Mouse (Mus musculus): ENCODE measurements around the gene Gdap1l1. TPM values are rescaled to one million over a fixed set of nuclear protein-coding genes. Genes with fewer than 3 reads are reported as not detected.
"Not testable (repeated sequence)": the region's sequence is repeated elsewhere in the genome, so short reads cannot be mapped to it uniquely, and the experiment has no call there.

The Gdap1l1 gene
- polyA plus RNA-seq, 1 experiment from 2014 or later, result 0.21 TPM

DNA sequence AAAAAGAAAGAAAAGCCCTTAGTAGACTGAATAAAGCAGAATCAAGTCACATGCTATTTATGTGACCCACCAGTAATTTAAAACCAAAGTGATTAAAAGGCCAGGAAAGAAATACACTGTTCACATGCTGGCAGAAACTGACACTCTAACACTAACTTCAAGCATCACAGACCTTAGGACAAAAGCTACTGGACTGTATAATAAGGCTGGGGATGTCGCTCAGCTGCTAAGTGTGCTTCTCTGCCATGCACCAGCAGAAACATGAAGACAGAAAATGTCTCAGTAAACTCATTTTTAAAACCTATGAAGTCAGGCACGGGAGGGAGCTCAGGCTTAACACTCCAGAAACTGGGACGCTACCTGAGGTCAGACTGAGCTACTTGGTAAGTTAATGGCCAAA, 28.1 kb upstream of the Gdap1l1 start:
- Histone ChIP-seq H3K27me3 (no peaks in the 10 kb centered on the region), H3K4me3 (replicated peaks) (no peak overlapping the region), H3K36me3 (replicated peaks) (peaks cover 75% of the 10 kb centered on the region), H3K4me2 (no peak overlapping the region), H3K4me1 (replicated peaks) (no peaks in the 10 kb centered on the region), H3K9ac (no peak overlapping the region), H3K9me3 (replicated peaks) (no peaks in the 10 kb centered on the region), H3K27ac (replicated peaks) (no peak overlapping the region)
- WGBS (ENCODE audit: insufficient replicate concordance), result 80% methylated on average over 3 of the region's 3 CpGs
- ATAC-seq (ENCODE audit: insufficient read depth), result no peak

- H3K9me3 ChIP-seq (replicated peaks); H3K27ac ChIP-seq (replicated peaks); H3K27me3 ChIP-seq; H3K9ac ChIP-seq; ATAC-seq (ENCODE audit: insufficient read depth); H3K4me2 ChIP-seq; H3K4me3 ChIP-seq (replicated peaks); H3K4me1 ChIP-seq (replicated peaks): not testable (repeated sequence)
- WGBS (ENCODE audit: insufficient replicate concordance), result 85% methylated on average over 3 of the region's 3 CpGs
- H3K36me3 ChIP-seq (replicated peaks), result peaks cover 73% of the 10 kb centered on the region
Observed at GRCm38 (mm10) chr2:163411344-163411743, 26.9 kb upstream of the Gdap1l1 start.

DNA sequence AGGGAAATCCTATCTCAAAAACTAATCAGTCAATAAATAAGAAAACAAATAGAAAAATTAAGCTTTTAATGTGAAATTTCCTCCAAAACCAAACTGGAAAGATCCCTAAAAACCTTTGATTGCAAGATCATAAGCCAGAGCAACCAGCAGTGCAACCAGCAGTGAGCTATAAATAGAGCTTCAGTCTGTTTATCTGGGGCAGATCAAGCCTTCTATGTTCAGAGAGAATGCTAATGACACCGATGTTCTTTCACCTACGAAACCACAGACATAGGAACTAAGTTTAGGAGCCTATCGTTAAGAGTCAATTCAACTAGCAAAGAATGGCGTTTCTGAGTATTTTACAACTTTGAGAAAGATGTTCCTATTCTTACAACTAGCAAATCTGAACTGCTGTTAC, 26.4 kb upstream of the Gdap1l1 start:
- 55% methylated on average over 4 of the region's 4 CpGs for WGBS (ENCODE audit: insufficient replicate concordance)
- Histone ChIP-seq H3K27ac (replicated peaks) (no peak overlapping the region), H3K4me1 (replicated peaks) (peaks cover 7% of the 10 kb centered on the region), H3K27me3 (no peaks in the 10 kb centered on the region), H3K36me3 (replicated peaks) (peaks cover 72% of the 10 kb centered on the region), H3K4me2 (no peak overlapping the region), H3K9me3 (replicated peaks) (no peaks in the 10 kb centered on the region), H3K9ac (no peak overlapping the region), H3K4me3 (replicated peaks) (no peak overlapping the region)
- no peak for ATAC-seq (ENCODE audit: insufficient read depth)

- Histone ChIP-seq H3K36me3 (replicated peaks) (peaks cover 66% of the 10 kb centered on the region), H3K9me3 (replicated peaks) (no peaks in the 10 kb centered on the region), H3K4me2 (no peak overlapping the region), H3K27ac (replicated peaks) (no peak overlapping the region), H3K27me3 (no peaks in the 10 kb centered on the region), H3K9ac (no peak overlapping the region), H3K4me1 (replicated peaks) (peaks cover 12% of the 10 kb centered on the region), H3K4me3 (replicated peaks) (no peak overlapping the region)
- 91% methylated on average over 4 of the region's 4 CpGs for WGBS (ENCODE audit: insufficient replicate concordance)
- no peak for ATAC-seq (ENCODE audit: insufficient read depth)
Observed at GRCm38 (mm10) chr2:163412419-163412818, 25.9 kb upstream of the Gdap1l1 start.

- ATAC-seq (ENCODE audit: insufficient read depth), result no peak
- Histone ChIP-seq H3K36me3 (replicated peaks) (peaks cover 62% of the 10 kb centered on the region), H3K27me3 (no peaks in the 10 kb centered on the region), H3K9ac (no peak overlapping the region), H3K4me2 (no peak overlapping the region), H3K4me1 (replicated peaks) (peaks cover 18% of the 10 kb centered on the region), H3K4me3 (replicated peaks) (no peak overlapping the region), H3K9me3 (replicated peaks) (no peaks in the 10 kb centered on the region), H3K27ac (replicated peaks) (no peak overlapping the region)
- 81% methylated on average over 9 of the region's 9 CpGs for WGBS (ENCODE audit: insufficient replicate concordance)
Observed at GRCm38 (mm10) chr2:163412846-163413590, 25.3 kb upstream of the Gdap1l1 start.

- H3K27me3 ChIP-seq, result no peaks in the 10 kb centered on the region
- peaks cover 24% of the 10 kb centered on the region; the same call in 1 of the 2 replicates for H3K36me3 ChIP-seq (replicated peaks)
- 84% methylated on average over 6 of the region's 6 CpGs for WGBS (ENCODE audit: insufficient replicate concordance)
- H3K4me3 ChIP-seq (replicated peaks), result peak overlapping the region; percentile 96; the same call in 1 of the 2 replicates
- ATAC-seq (ENCODE audit: insufficient read depth), result no peak
- no peaks in the 10 kb centered on the region for H3K9me3 ChIP-seq (replicated peaks)
- no peak overlapping the region for H3K27ac ChIP-seq (replicated peaks)
- no peak overlapping the region for H3K9ac ChIP-seq
- H3K4me1 ChIP-seq (replicated peaks), result peaks cover 39% of the 10 kb centered on the region
- H3K4me2 ChIP-seq, result peak overlapping the region; percentile 87
Observed at GRCm38 (mm10) chr2:163417026-163417425, 21.2 kb upstream of the Gdap1l1 start.

GRCm38 (mm10) chr2:163417830-163418229, 20.4 kb upstream of the Gdap1l1 start:
- H3K27ac ChIP-seq (replicated peaks), result 0 out of 2 replicates have a peak overlapping the region, but pooled peaks have one; percentile 9
- H3K4me3 ChIP-seq (replicated peaks), result peak overlapping the region; percentile 96
- H3K36me3 ChIP-seq (replicated peaks), result peaks cover 21% of the 10 kb centered on the region; the same call in 1 of the 2 replicates
- H3K4me2 ChIP-seq, result peak overlapping the region; percentile 87
- ATAC-seq (ENCODE audit: insufficient read depth), result no peak
- peaks cover 39% of the 10 kb centered on the region for H3K4me1 ChIP-seq (replicated peaks)
- no peaks in the 10 kb centered on the region for H3K9me3 ChIP-seq (replicated peaks)
- peak overlapping the region; percentile 86; the same call in 1 of the 2 replicates for H3K9ac ChIP-seq
- no peaks in the 10 kb centered on the region for H3K27me3 ChIP-seq

GRCm38 (mm10) chr2:163418841-163419345, 19.4 kb upstream of the Gdap1l1 start:
- Histone ChIP-seq H3K9me3 (replicated peaks) (no peaks in the 10 kb centered on the region), H3K4me2 (peak overlapping the region; percentile 87), H3K27me3 (no peaks in the 10 kb centered on the region), H3K9ac (peak overlapping the region; percentile 86), H3K4me3 (replicated peaks) (peak overlapping the region; percentile 96), H3K4me1 (replicated peaks) (peaks cover 39% of the 10 kb centered on the region), H3K36me3 (replicated peaks) (peaks cover 13% of the 10 kb centered on the region; the same call in 1 of the 2 replicates), H3K27ac (replicated peaks) (peak overlapping the region; percentile 93)
- ATAC-seq (ENCODE audit: insufficient read depth), result peak; percentile 61
- whole genome bisulfite sequencing (ENCODE audit: insufficient replicate concordance), result under 1% methylated on average over 49 of the region's 50 CpGs

DNA sequence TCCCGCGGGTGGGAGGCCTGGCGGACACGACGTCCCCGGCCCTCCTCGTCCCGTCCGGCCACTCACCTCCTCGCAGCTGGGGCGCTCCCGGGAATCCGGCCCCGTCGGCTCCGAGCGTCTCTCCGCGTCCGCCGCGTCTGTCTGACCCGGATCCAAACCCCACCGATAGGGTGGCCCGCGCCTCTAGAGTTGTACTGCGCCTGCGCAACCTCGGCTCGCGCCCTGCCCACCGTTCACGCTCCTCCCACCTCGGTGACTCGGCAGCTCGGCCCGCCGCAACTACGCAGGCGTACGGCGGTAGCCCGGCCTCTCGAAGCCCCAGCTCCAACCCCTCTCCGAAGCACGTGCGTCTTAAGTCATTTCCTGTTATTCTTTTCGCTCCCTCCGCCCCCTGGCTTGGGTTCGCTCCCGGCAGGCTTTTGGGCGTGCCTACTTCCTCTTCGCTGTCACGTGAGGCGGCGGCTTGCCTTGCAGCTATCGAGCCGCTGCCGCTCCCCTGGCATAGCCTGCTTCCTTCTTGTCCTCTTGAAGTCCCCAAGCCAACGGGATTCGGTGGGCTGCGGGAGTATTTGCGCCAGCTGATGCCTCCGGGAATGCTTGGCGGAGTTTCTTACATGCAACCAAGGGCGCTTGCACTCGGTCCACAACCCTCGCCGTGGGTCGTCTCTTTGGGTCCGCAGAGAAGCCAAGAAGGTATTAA, 18.8 kb upstream of the Gdap1l1 start:
- no peaks in the 10 kb centered on the region for H3K9me3 ChIP-seq (replicated peaks)
- peak overlapping the region; percentile 96 for H3K4me3 ChIP-seq (replicated peaks)
- peaks cover 8% of the 10 kb centered on the region; the same call in 1 of the 2 replicates for H3K36me3 ChIP-seq (replicated peaks)
- no peaks in the 10 kb centered on the region for H3K27me3 ChIP-seq
- WGBS (ENCODE audit: insufficient replicate concordance), result under 1% methylated on average over 71 of the region's 71 CpGs
- peaks cover 39% of the 10 kb centered on the region for H3K4me1 ChIP-seq (replicated peaks)
- ATAC-seq (ENCODE audit: insufficient read depth), result peak; percentile 98
- peak overlapping the region; percentile 93 for H3K27ac ChIP-seq (replicated peaks)
- peak overlapping the region; percentile 90 for H3K4me2 ChIP-seq
- H3K9ac ChIP-seq, result peak overlapping the region; percentile 86

DNA sequence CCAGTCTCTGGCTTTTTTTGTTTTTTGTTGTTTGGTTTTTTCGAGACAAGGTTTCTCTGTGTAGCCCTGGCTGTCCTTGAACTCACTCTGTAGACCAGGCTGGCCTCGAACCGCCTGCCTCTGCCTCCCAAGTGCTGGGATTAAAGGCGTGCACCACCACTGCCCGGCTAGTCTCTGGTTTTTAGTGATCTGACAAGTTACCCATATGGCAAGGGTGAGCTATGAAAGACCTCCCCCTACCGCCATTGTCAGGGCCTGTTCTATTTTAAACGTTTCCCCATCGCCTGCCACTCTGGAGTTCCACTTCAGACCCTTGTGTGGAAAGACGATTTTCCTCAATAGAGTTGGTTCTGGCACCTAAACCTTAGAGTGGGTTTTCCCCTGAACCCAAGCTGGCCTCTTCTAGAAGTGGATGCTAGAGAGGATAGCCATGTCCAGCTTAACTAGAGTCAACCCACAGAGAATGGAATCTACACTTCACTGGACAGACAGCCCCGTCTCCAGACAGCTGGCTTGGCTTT, 17.9 kb upstream of the Gdap1l1 start:
- Histone ChIP-seq H3K9me3 (replicated peaks) (no peaks in the 10 kb centered on the region), H3K9ac (peak overlapping the region; percentile 73), H3K36me3 (replicated peaks) (0 out of 2 replicates have a peak, but pooled peaks cover under 1% of the 10 kb centered on the region), H3K4me3 (replicated peaks) (peak overlapping the region; percentile 96), H3K27me3 (no peaks in the 10 kb centered on the region), H3K4me1 (replicated peaks) (peaks cover 39% of the 10 kb centered on the region), H3K4me2 (peak overlapping the region; percentile 90), H3K27ac (replicated peaks) (peak overlapping the region; percentile 78)
- whole genome bisulfite sequencing (ENCODE audit: insufficient replicate concordance), result 17% methylated on average over 10 of the region's 10 CpGs
- ATAC-seq (ENCODE audit: insufficient read depth), result no peak
